Mouse (Mus musculus): ENCODE measurements around the gene Ppp6r2. TPM values are rescaled to one million over a fixed set of nuclear protein-coding genes. Genes with fewer than 3 reads are reported as not detected.

Gene Ppp6r2
- polyA plus RNA-seq (2017; shearing (Covaris generic)) = 10 to 100 TPM; 20.8 to 25.1 TPM

GRCm38 (mm10) chr15:89210915-89211715 is at the start of gene Ppp6r2:
Gene Ppp6r2 (plus strand): TSS chr15:89211553.
- peak; percentile 53 for ATAC-seq

GRCm38 (mm10) chr15:89165478-89165877 is 45.9 kb upstream of the Ppp6r2 start:
- no peak for ATAC-seq

GRCm38 (mm10) chr15:89168922-89169321 is 42.4 kb upstream of the Ppp6r2 start:
- no peak for ATAC-seq

GRCm38 (mm10) chr15:89169431-89169830 is 41.9 kb upstream of the Ppp6r2 start:
- no peak for ATAC-seq

GRCm38 (mm10) chr15:89170102-89170501 is 41.3 kb upstream of the Ppp6r2 start:
- ATAC-seq = no peak

- ATAC-seq = no peak
Observed at GRCm38 (mm10) chr15:89171526-89172051, 39.8 kb upstream of the Ppp6r2 start.

- ATAC-seq = no peak
Observed at GRCm38 (mm10) chr15:89172276-89172935, 38.9 kb upstream of the Ppp6r2 start.

- no peak for ATAC-seq
Observed at GRCm38 (mm10) chr15:89173024-89173905, 38.1 kb upstream of the Ppp6r2 start.

- no peak for ATAC-seq
Observed at GRCm38 (mm10) chr15:89173906-89174214, 37.5 kb upstream of the Ppp6r2 start.

GRCm38 (mm10) chr15:89174889-89175339 is 36.4 kb upstream of the Ppp6r2 start:
- ATAC-seq = no peak

GRCm38 (mm10) chr15:89175411-89176155 is 35.8 kb upstream of the Ppp6r2 start:
- no peak for ATAC-seq

- ATAC-seq = no peak
Observed at GRCm38 (mm10) chr15:89177121-89177520, 34.2 kb upstream of the Ppp6r2 start.

- ATAC-seq = no peak
Observed at GRCm38 (mm10) chr15:89177576-89178259, 33.6 kb upstream of the Ppp6r2 start.

- no peak for ATAC-seq
Observed at GRCm38 (mm10) chr15:89178260-89178860, 33.0 kb upstream of the Ppp6r2 start.

- no peak for ATAC-seq
Observed at GRCm38 (mm10) chr15:89178954-89179629, 32.3 kb upstream of the Ppp6r2 start.

GRCm38 (mm10) chr15:89179630-89179964 is 31.8 kb upstream of the Ppp6r2 start:
- ATAC-seq = no peak

- ATAC-seq = no peak
Observed at GRCm38 (mm10) chr15:89180081-89180541, 31.2 kb upstream of the Ppp6r2 start.

- no peak for ATAC-seq
Observed at GRCm38 (mm10) chr15:89180571-89181229, 30.7 kb upstream of the Ppp6r2 start, which contains the start of gene Plxnb2. Gene Plxnb2 (minus strand): TSS chr15:89180788.

- no peak for ATAC-seq
Observed at GRCm38 (mm10) chr15:89181561-89182270, 29.6 kb upstream of the Ppp6r2 start.
